21 mouse cellular contexts compared by ENCODE assay signal in the genomic region with DNA sequence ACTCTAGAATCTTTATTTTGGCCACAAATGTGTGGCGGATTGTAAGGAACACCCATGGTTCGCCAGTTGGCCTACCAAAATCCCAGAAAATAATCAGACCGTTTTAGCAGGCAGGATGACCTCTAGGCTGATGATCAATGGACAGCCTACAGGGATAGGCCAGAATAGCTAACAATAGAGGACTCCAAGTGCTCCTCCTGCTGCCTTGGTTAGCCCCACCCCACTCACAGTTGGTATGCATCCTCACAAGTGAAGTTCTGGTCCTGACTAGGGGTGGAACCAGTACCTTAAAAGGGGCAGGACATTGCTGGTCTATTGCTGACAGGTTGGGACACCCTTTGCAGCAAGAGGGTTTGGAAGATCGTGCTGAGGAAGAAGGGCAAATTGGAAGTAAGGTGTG. TPM values are rescaled to one million over a fixed set of nuclear protein-coding genes. Genes with fewer than 3 reads are reported as not detected.
DNase-seq lines count a peak whose midpoint lies in the region; ATAC-seq lines count a peak whose summit lies in the region.
"Had no signal": no experiment of that assay in that cellular context is flagged by ENCODE, and none has a peak within 500 bp of the region (broad histone marks: within the 10 kb centered on the region; RNA-seq: fewer than 3 reads in every experiment).

No protein-coding gene starts in this region.

- no peak overlapping the region for H3K27ac ChIP-seq in heart, embryonic 11.5 days (ENCODE audit: low read depth, low read length)
- no peak overlapping the region for H3K27ac ChIP-seq in liver, embryonic 11.5 days (ENCODE audit: low read depth, low read length)
- no peak overlapping the region for H3K27ac ChIP-seq in embryonic facial prominence, embryonic 12.5 days
- H3K27ac ChIP-seq: forebrain, embryonic 15.5 days; hindbrain, embryonic 12.5 days; neural tube, embryonic 13.5 days had no signal

- H3K4me2 ChIP-seq in heart, embryonic 11.5 days, result no peak overlapping the region
- H3K4me2 ChIP-seq in liver, embryonic 11.5 days, result 0 out of 2 replicates have a peak overlapping the region, but pooled peaks have one; percentile 2
- no peak overlapping the region for H3K4me2 ChIP-seq in embryonic facial prominence, embryonic 12.5 days (replicated peaks)

- H3K4me3 ChIP-seq in heart, embryonic 11.5 days (ENCODE audit: low read depth, low read length), result peak overlapping the region; percentile 61; the same call in 1 of the 2 replicates
- H3K4me3 ChIP-seq in liver, embryonic 11.5 days (ENCODE audit: low read depth, low read length), result 0 out of 2 replicates have a peak overlapping the region, but pooled peaks have one; percentile 59
- 0 out of 2 replicates have a peak overlapping the region, but pooled peaks have one; percentile 5 for H3K4me3 ChIP-seq in embryonic facial prominence, embryonic 12.5 days
- H3K4me3 ChIP-seq: myocyte had no signal

- DNase-seq in heart, adult 18-20 months, result no peak
- DNase-seq in liver, embryonic 11.5 days (ENCODE audit: low spot score), result no peak
- DNase-seq in liver (no peak), ES-CJ7 (ENCODE audit: low read depth, low spot score) (peak; percentile 69)
- DNase-seq in cerebellum, postnatal 14 days, result no peak
- no peak for DNase-seq in right cerebral cortex, postnatal 14 days
- DNase-seq: adrenal gland, postnatal 25 days; cerebellum, adult 8-10 months; gastrocnemius, postnatal 10 days; kidney, adult 11 months; lung, embryonic 14.5 days; retina, postnatal 1 day; thymus, postnatal 25 days had no signal

- H3K9ac ChIP-seq in heart, embryonic 11.5 days (ENCODE audit: low read depth, low read length), result no peak overlapping the region
- no peak overlapping the region for H3K9ac ChIP-seq in liver, embryonic 11.5 days (ENCODE audit: low read depth, low read length)
- no peak overlapping the region for H3K9ac ChIP-seq in embryonic facial prominence, embryonic 12.5 days

- no peak for ATAC-seq in heart, embryonic 11.5 days (replicated peaks; ENCODE audit: insufficient number of reproducible peaks, low FRiP score, low TSS enrichment)
- no peak for ATAC-seq in liver, embryonic 11.5 days (replicated peaks; ENCODE audit: low FRiP score)
- no peak for ATAC-seq in embryonic facial prominence, embryonic 12.5 days (ENCODE audit: insufficient number of reproducible peaks, insufficient read depth, low FRiP score, low TSS enrichment)

- WGBS in heart, embryonic 11.5 days (ENCODE audit: insufficient replicate concordance), result 55% methylated on average over 4 of the region's 4 CpGs
- WGBS in liver, embryonic 11.5 days, result 55% methylated on average over 4 of the region's 4 CpGs
- WGBS in embryonic facial prominence, embryonic 12.5 days, result 48% methylated on average over 4 of the region's 4 CpGs

- no peaks in the 10 kb centered on the region for H3K36me3 ChIP-seq in heart, embryonic 11.5 days (ENCODE audit: control insufficient read depth, insufficient read depth, low read length)
- no peaks in the 10 kb centered on the region for H3K36me3 ChIP-seq in liver, embryonic 11.5 days (ENCODE audit: control insufficient read depth, insufficient read depth, low read length)
- no peaks in the 10 kb centered on the region for H3K36me3 ChIP-seq in embryonic facial prominence, embryonic 12.5 days
- H3K36me3 ChIP-seq: forebrain, embryonic 15.5 days; hindbrain, embryonic 12.5 days; neural tube, embryonic 13.5 days had no signal

- no peaks in the 10 kb centered on the region for H3K9me3 ChIP-seq in heart, embryonic 11.5 days (replicated peaks; ENCODE audit: control insufficient read depth, low read length)
- no peaks in the 10 kb centered on the region for H3K9me3 ChIP-seq in liver, embryonic 11.5 days (ENCODE audit: control insufficient read depth, low read length)
- H3K9me3 ChIP-seq in embryonic facial prominence, embryonic 12.5 days, result no peaks in the 10 kb centered on the region
- H3K9me3 ChIP-seq: forebrain, embryonic 15.5 days; hindbrain, embryonic 12.5 days; neural tube, embryonic 13.5 days had no signal

- H3K4me1 ChIP-seq in heart, embryonic 11.5 days (ENCODE audit: control insufficient read depth, insufficient read depth, low read length), result peaks cover 42% of the 10 kb centered on the region
- peaks cover 46% of the 10 kb centered on the region for H3K4me1 ChIP-seq in liver, embryonic 11.5 days (replicated peaks; ENCODE audit: control insufficient read depth, insufficient read depth, low read length)
- peaks cover 31% of the 10 kb centered on the region for H3K4me1 ChIP-seq in embryonic facial prominence, embryonic 12.5 days

- H3K27me3 ChIP-seq in heart, embryonic 11.5 days (ENCODE audit: control insufficient read depth, insufficient read depth, low read length), result peaks cover 49% of the 10 kb centered on the region
- H3K27me3 ChIP-seq in liver, embryonic 11.5 days (replicated peaks; ENCODE audit: control insufficient read depth, insufficient read depth, low read length), result peaks cover 60% of the 10 kb centered on the region
- H3K27me3 ChIP-seq in embryonic facial prominence, embryonic 12.5 days, result peaks cover 72% of the 10 kb centered on the region

RNA-seq across cellular contexts. Expression of a gene that starts 1.3 kb away (rescaled TPM):
- polyA plus RNA-seq in heart, embryonic 11.5 days (2014; fragmentation: Nextera tagmentation; extraction: Ambion mirVana), result 6.5 and 8.8 TPM in 2 replicates
- total RNA-seq in heart, adult 18-20 months (2021), result 1 to 10 TPM; 1.5 to 2.2 TPM
- polyA plus RNA-seq in liver, embryonic 11.5 days (2014; fragmentation: Nextera tagmentation; extraction: Ambion mirVana), result 6.7 and 7.4 TPM in 2 replicates
- polyA plus RNA-seq in embryonic facial prominence, embryonic 12.5 days (2016; fragmentation: Nextera tagmentation; extraction: Ambion mirVana), result 19.3 and 20.7 TPM in 2 replicates

RNA-seq across cellular contexts. Expression of a gene that starts 5.3 kb away (rescaled TPM):
- 2.5 and 5.0 TPM in 2 replicates for polyA plus RNA-seq in heart, embryonic 11.5 days (2014; fragmentation: Nextera tagmentation; extraction: Ambion mirVana)
- total RNA-seq in heart, adult 18-20 months (2021), result 1 to 10 TPM in 1 of 2 experiments, under 1 TPM in 1; 0.87 to 1.8 TPM
- 0.37 and 0.45 TPM in 2 replicates for polyA plus RNA-seq in liver, embryonic 11.5 days (2014; fragmentation: Nextera tagmentation; extraction: Ambion mirVana)
- 0.67 and 1.2 TPM in 2 replicates for polyA plus RNA-seq in embryonic facial prominence, embryonic 12.5 days (2016; fragmentation: Nextera tagmentation; extraction: Ambion mirVana)
- total RNA-seq: megakaryocyte-erythroid progenitor cell, adult 5-6 weeks had no signal
- polyA plus RNA-seq: erythroblast, embryonic 14.5 days had no signal

RNA-seq across cellular contexts. Expression of a gene that starts 22.0 kb away (rescaled TPM):
- polyA plus RNA-seq in heart, embryonic 11.5 days (2014; fragmentation: Nextera tagmentation; extraction: Ambion mirVana), result 12.7 and 16.1 TPM in 2 replicates
- total RNA-seq in heart, adult 18-20 months (2021), result 10 to 100 TPM; 47.0 to 58.4 TPM
- 14.3 and 17.0 TPM in 2 replicates for polyA plus RNA-seq in liver, embryonic 11.5 days (2014; fragmentation: Nextera tagmentation; extraction: Ambion mirVana)
- polyA plus RNA-seq in embryonic facial prominence, embryonic 12.5 days (2016; fragmentation: Nextera tagmentation; extraction: Ambion mirVana), result 12.9 and 14.2 TPM in 2 replicates

RNA-seq across cellular contexts. Expression of a gene that starts 25.0 kb away (rescaled TPM):
- 4.0 and 5.7 TPM in 2 replicates for polyA plus RNA-seq in heart, embryonic 11.5 days (2014; fragmentation: Nextera tagmentation; extraction: Ambion mirVana)
- 1 to 10 TPM; 7.4 to 9.8 TPM for total RNA-seq in heart, adult 18-20 months (2021)
- 1.6 and 2.8 TPM in 2 replicates for polyA plus RNA-seq in liver, embryonic 11.5 days (2014; fragmentation: Nextera tagmentation; extraction: Ambion mirVana)
- 21.5 and 26.4 TPM in 2 replicates for polyA plus RNA-seq in embryonic facial prominence, embryonic 12.5 days (2016; fragmentation: Nextera tagmentation; extraction: Ambion mirVana)

RNA-seq across cellular contexts. Expression of a gene that starts 41.3 kb away (rescaled TPM):
- 1,819 and 1,826 TPM in 2 replicates for polyA plus RNA-seq in heart, embryonic 11.5 days (2014; fragmentation: Nextera tagmentation; extraction: Ambion mirVana)
- 100 to 1,000 TPM; 138 to 153 TPM for total RNA-seq in heart, adult 18-20 months (2021)
- polyA plus RNA-seq in liver, embryonic 11.5 days (2014; fragmentation: Nextera tagmentation; extraction: Ambion mirVana), result 1,854 and 2,015 TPM in 2 replicates
- polyA plus RNA-seq in embryonic facial prominence, embryonic 12.5 days (2016; fragmentation: Nextera tagmentation; extraction: Ambion mirVana), result 1,598 and 1,609 TPM in 2 replicates

Comparison
In these comparisons a context has a peak if more than half of its experiments do, and no peak if none do; other contexts are left out.
1. H3K4me3 ChIP-seq: peak in every context shown above with its lines; median percentile 61 in heart, embryonic 11.5 days; 59 in liver, embryonic 11.5 days; 5 in embryonic facial prominence, embryonic 12.5 days.